Comparison of ENCODE assay signal across 10 mouse cellular contexts in genomic region chr12:33959206-33959605, GRCm38 (mm10). TPM values are rescaled to one million over a fixed set of nuclear protein-coding genes. Genes with fewer than 3 reads are reported as not detected.
DNase-seq lines count a peak whose midpoint lies in the region; ATAC-seq lines count a peak whose summit lies in the region.
"Had no signal": no experiment of that assay in that cellular context is flagged by ENCODE, and none has a peak within 500 bp of the region (broad histone marks: within the 10 kb centered on the region; RNA-seq: fewer than 3 reads in every experiment).

No protein-coding gene starts in this region.

- no peak overlapping the region for H3K27ac ChIP-seq in heart, embryonic 15.5 days
- peak overlapping the region; percentile 100 for H3K27ac ChIP-seq in embryonic facial prominence, embryonic 12.5 days
- H3K27ac ChIP-seq in intestine, embryonic 14.5 days (ENCODE audit: low read depth): no peak overlapping the region

- ATAC-seq in heart, embryonic 15.5 days (replicated peaks; ENCODE audit: insufficient number of reproducible peaks, insufficient read depth, low FRiP score, low read depth): no peak
- ATAC-seq in embryonic facial prominence, embryonic 12.5 days (ENCODE audit: insufficient number of reproducible peaks, insufficient read depth, low FRiP score, low TSS enrichment): no peak
- ATAC-seq in intestine, embryonic 14.5 days (replicated peaks; ENCODE audit: low FRiP score, low TSS enrichment, low read depth): no peak

- DNase-seq in heart, postnatal 4 days: no peak
- DNase-seq in intestine, embryonic 14.5 days (ENCODE audit: low spot score): no peak
- peak; percentile 42 for DNase-seq in neural tube, embryonic 10.5 days (ENCODE audit: extremely low spot score, low spot score)
- no peak for DNase-seq in cerebellum, adult 11-12 months
- DNase-seq in layer of hippocampus, adult 9-11 months: no peak
- no peak for DNase-seq in ovary, postnatal 14 days (ENCODE audit: low spot score)

- WGBS in heart, embryonic 15.5 days: 7% methylated on average over 6 of the region's 6 CpGs
- WGBS in embryonic facial prominence, embryonic 12.5 days: 1% methylated on average over 6 of the region's 6 CpGs
- WGBS in intestine, embryonic 14.5 days: 4% methylated on average over 6 of the region's 6 CpGs

- peak overlapping the region; percentile 74 for H3K4me3 ChIP-seq in heart, embryonic 15.5 days
- H3K4me3 ChIP-seq in embryonic facial prominence, embryonic 12.5 days: peak overlapping the region; percentile 93
- peak overlapping the region; percentile 60 for H3K4me3 ChIP-seq in intestine, embryonic 14.5 days (ENCODE audit: low read depth, low read length)

- H3K9ac ChIP-seq in heart, embryonic 15.5 days: peak overlapping the region; percentile 70; the same call in 1 of the 2 replicates
- peak overlapping the region; percentile 99 for H3K9ac ChIP-seq in embryonic facial prominence, embryonic 12.5 days
- H3K9ac ChIP-seq in intestine, embryonic 14.5 days (ENCODE audit: low read length): no peak overlapping the region

- H3K36me3 ChIP-seq in heart, embryonic 15.5 days: no peaks in the 10 kb centered on the region
- H3K36me3 ChIP-seq in embryonic facial prominence, embryonic 12.5 days: no peaks in the 10 kb centered on the region
- H3K36me3 ChIP-seq in intestine, embryonic 14.5 days (ENCODE audit: control insufficient read depth, insufficient read depth, low read length): no peaks in the 10 kb centered on the region

- peaks cover 90% of the 10 kb centered on the region for H3K27me3 ChIP-seq in heart, embryonic 15.5 days
- H3K27me3 ChIP-seq in embryonic facial prominence, embryonic 12.5 days: 0 out of 2 replicates have a peak, but pooled peaks cover 5% of the 10 kb centered on the region
- H3K27me3 ChIP-seq in intestine, embryonic 14.5 days (replicated peaks; ENCODE audit: control insufficient read depth, insufficient read depth, low read length): peaks cover 93% of the 10 kb centered on the region

- no peaks in the 10 kb centered on the region for H3K9me3 ChIP-seq in heart, embryonic 15.5 days (replicated peaks)
- H3K9me3 ChIP-seq in embryonic facial prominence, embryonic 12.5 days: no peaks in the 10 kb centered on the region
- H3K9me3 ChIP-seq in intestine, embryonic 14.5 days (ENCODE audit: control insufficient read depth, low read length): no peaks in the 10 kb centered on the region

- H3K4me1 ChIP-seq in heart, embryonic 15.5 days (replicated peaks): peaks cover 31% of the 10 kb centered on the region
- H3K4me1 ChIP-seq in embryonic facial prominence, embryonic 12.5 days: peaks cover 19% of the 10 kb centered on the region; the same call in 1 of the 2 replicates
- H3K4me1 ChIP-seq in intestine, embryonic 14.5 days (replicated peaks; ENCODE audit: control insufficient read depth, insufficient read depth, low read length): peaks cover 4% of the 10 kb centered on the region; the same call in 1 of the 2 replicates

- H3K4me2 ChIP-seq in heart, embryonic 15.5 days: peak overlapping the region; percentile 94
- peak overlapping the region; percentile 63 for H3K4me2 ChIP-seq in embryonic facial prominence, embryonic 12.5 days (replicated peaks)
- peak overlapping the region; percentile 65 for H3K4me2 ChIP-seq in intestine, embryonic 14.5 days (ENCODE audit: low read length)

RNA-seq across cellular contexts. Expression of gene Twist1, which starts 1.7 kb away (rescaled TPM):
- polyA plus RNA-seq in heart, embryonic 15.5 days (2015; fragmentation: Nextera tagmentation; extraction: Ambion mirVana): 3.3 TPM in 2 replicates
- total RNA-seq in heart, postnatal 4 days (2021): 1 to 10 TPM; 4.3 to 4.6 TPM
- polyA plus RNA-seq in embryonic facial prominence, embryonic 12.5 days (2016; fragmentation: Nextera tagmentation; extraction: Ambion mirVana): 79.1 and 85.3 TPM in 2 replicates
- 3.6 and 3.7 TPM in 2 replicates for polyA plus RNA-seq in intestine, embryonic 14.5 days (2014; fragmentation: Nextera tagmentation; extraction: Ambion mirVana)

RNA-seq across cellular contexts. Expression of gene Ferd3l, which starts 31.0 kb away (rescaled TPM):
- not detected in 2 replicates for polyA plus RNA-seq in heart, embryonic 15.5 days (2015; fragmentation: Nextera tagmentation; extraction: Ambion mirVana)
- total RNA-seq in heart, postnatal 4 days (2021): not detected
- polyA plus RNA-seq in embryonic facial prominence, embryonic 12.5 days (2016; fragmentation: Nextera tagmentation; extraction: Ambion mirVana): 0.19 TPM in 1 of 2 replicates, not detected in the other
- polyA plus RNA-seq in intestine, embryonic 14.5 days (2014; fragmentation: Nextera tagmentation; extraction: Ambion mirVana): not detected in 2 replicates
- total RNA-seq: adrenal gland, postnatal 4 days; left cerebral cortex, postnatal 36 days had no signal

Comparison
In these comparisons a context has a peak if more than half of its experiments do, and no peak if none do; other contexts are left out.
1. RNA of gene Twist1, which starts 1.7 kb away (polyA plus RNA-seq): 79.1 to 85.3 TPM in embryonic facial prominence, embryonic 12.5 days; 3.6 to 3.7 TPM in intestine, embryonic 14.5 days and 3.3 TPM in heart, embryonic 15.5 days; every median in the first group is over 10 times any median in the second.
2. Peak in every context shown above with its lines, with median percentiles within 50 percentile points of each other: H3K4me2 ChIP-seq and H3K4me3 ChIP-seq.